Mouse (Mus musculus): ENCODE measurements around the gene Mst1r.

- TF ChIP-seq MAX (IDR thresholded peaks at IDR 0.05) (no peak), MYOG (IDR thresholded peaks at IDR 0.05; ENCODE audit: control insufficient read depth, extremely low read depth, insufficient read length) (no peak), CTCF (IDR thresholded peaks at IDR 0.05; ENCODE audit: control insufficient read depth, insufficient read depth, insufficient read length) (no peak), FOSL1 (IDR thresholded peaks at IDR 0.05; ENCODE audit: insufficient read depth, low read length, poor library complexity, severe bottlenecking) (no peak), USF1 (IDR thresholded peaks at IDR 0.05; ENCODE audit: low read depth) (no peak), MYOD1 (IDR thresholded peaks at IDR 0.05; ENCODE audit: control insufficient read depth, insufficient read length, low read depth) (no peak)
These were observed 53.2 kb downstream of the Mst1r start for GRCm38 (mm10) chr9:107959896-107960295.

All from C2C12 (cell line).